Mouse (Mus musculus): ENCODE measurements around the gene Vamp5.

- TF ChIP-seq CTCF (IDR thresholded peaks at IDR 0.05): no peak
- no peak for TF ChIP-seq POLR2A (IDR thresholded peaks at IDR 0.05; ENCODE audit: insufficient read depth, low read depth, low read length)
- no peak for TF ChIP-seq EP300 (IDR thresholded peaks at IDR 0.05; ENCODE audit: insufficient read depth, low read depth, low read length)
These were observed 12.8 kb downstream of the Vamp5 start for GRCm38 (mm10) chr6:72367460-72367974.

Measured in heart, adult 2 months (tissue).